Mouse (Mus musculus) gastrocnemius, postnatal 14 days (tissue): ENCODE data around the gene Rgcc. TPM values are rescaled to one million over a fixed set of nuclear protein-coding genes. Genes with fewer than 3 reads are reported as not detected.

ENCODE experiments used
- DNase-seq: peaks from one replicate; pipeline ENCODE4 v3.0.0; 2021; ENCODE audit warnings: mixed read lengths
- intact Hi-C: fragments of 180-260 bp; cut with DNase I; formaldehyde crosslinking; loops from one replicate; pipeline ENCODE4 v1.15.1; 2025; ENCODE audit warnings: low total_unique reads
- long read RNA-seq, 2 experiments: library from polyadenylated mRNA; stranded (forward); transcript quantifications; one replicate each; pipeline ENCODE4 v2.0.0; 2021
- total RNA-seq, 2 experiments: library from RNA; stranded (reverse); gene quantifications; 2 replicates each; pipeline ENCODE4 v1.2.3; 2021

Rgcc gene
- total RNA-seq: 10 to 100 TPM; 27.2 to 39.9 TPM
- long read RNA-seq, experiment 1, transcript Rgcc-201 (5 exons, 918 nt): major isoform, 84 of 91 reads
- long read RNA-seq, experiment 1, partial matches to known transcripts: 4 of 91 reads
- long read RNA-seq, experiment 1, other reads (novel, unspliced or antisense): 3 of 91 reads
- long read RNA-seq, experiment 2, transcript Rgcc-201 (5 exons, 918 nt): major isoform, 62 of 65 reads
- long read RNA-seq, experiment 2, partial matches to known transcripts: 2 of 65 reads
- long read RNA-seq, experiment 2, other reads (novel, unspliced or antisense): 1 of 65 reads

DNA sequence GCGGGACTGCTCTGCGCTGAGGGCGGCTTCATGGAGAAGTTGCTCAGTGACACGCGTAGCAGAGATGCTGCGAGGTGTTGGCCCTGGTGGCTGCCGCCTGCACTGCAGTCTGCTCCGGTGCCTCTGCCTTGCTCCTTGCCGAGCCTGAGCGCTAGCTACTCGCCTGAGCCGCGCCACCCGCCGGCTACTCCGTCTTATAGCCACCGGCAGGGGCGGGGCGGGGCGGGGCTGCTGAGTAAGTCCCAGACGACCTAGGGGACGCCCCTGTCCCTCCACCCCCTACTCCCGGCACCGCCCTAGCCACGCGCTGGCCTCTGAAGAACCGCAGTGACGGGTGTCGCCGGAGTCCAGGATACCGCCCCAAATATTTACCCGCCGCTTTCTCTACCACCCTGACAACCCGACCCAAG, at the start of gene Rgcc:
TSS of gene Rgcc (minus strand) at position 180 of the 410 bp plus-strand sequence.
- peak; percentile 93 for DNase-seq
- intact Hi-C loops: no loop called here

DNA sequence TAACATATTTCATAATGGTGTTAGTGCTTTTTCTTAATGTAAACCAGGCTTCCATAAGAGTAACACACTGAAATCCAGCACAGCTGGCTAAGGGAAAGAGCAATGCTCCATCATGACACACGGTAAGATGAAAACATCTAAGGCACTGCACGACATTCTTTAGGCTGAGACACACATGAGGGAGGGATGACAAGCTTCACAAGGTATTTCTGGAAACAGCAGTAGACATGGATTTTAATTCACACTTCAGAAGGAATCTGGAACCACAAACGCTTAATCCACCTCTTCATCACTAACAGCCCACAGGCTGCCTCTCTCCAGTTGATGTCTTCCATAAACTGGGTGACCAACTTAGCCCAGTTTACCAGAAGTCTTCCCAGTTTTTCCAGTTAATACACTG, 44.9 kb upstream of the Rgcc start:
- no peak for DNase-seq
- intact Hi-C loops: no loop called here

DNA sequence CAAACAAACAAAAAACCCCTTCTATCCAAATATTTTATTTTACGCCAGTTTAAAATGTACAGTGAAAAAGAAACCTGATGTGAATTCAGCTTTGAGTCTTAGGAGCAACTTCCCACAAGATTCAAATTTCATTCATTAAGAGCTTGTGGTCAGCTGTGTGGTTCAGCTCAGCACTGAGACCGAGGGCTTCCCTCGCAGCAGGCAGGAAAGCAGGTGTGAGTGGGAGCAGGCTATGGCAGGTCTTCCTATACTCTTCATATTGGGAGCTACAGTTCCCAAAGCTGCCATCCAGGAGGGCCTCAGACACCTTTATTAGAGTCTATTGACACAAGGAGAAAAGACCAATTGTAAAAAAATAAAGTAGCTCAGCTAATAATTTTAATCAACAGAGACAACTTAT, 34.2 kb upstream of the Rgcc start:
- intact Hi-C loops: no loop called here
- no peak for DNase-seq

DNA sequence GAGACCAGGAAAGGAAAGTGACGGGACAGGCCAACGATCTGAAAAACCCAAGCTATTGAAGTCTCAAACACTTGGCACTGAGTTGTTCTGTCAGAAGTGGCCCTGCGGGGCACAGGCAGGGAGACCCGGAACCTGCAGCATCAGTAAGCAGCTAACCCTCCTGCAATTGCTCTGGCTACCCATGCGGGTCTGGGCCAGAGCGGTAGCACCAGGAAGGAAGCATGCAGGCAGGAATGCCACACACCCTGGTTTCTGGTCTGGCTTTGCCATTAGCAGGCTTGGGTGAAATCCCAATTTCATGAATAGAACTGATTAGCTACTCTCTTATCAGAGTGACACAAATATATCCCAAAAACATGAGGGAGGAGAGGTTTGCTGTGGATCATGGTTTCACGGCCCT, 30.5 kb upstream of the Rgcc start:
- DNase-seq: no peak
- intact Hi-C loops: no loop called here

DNA sequence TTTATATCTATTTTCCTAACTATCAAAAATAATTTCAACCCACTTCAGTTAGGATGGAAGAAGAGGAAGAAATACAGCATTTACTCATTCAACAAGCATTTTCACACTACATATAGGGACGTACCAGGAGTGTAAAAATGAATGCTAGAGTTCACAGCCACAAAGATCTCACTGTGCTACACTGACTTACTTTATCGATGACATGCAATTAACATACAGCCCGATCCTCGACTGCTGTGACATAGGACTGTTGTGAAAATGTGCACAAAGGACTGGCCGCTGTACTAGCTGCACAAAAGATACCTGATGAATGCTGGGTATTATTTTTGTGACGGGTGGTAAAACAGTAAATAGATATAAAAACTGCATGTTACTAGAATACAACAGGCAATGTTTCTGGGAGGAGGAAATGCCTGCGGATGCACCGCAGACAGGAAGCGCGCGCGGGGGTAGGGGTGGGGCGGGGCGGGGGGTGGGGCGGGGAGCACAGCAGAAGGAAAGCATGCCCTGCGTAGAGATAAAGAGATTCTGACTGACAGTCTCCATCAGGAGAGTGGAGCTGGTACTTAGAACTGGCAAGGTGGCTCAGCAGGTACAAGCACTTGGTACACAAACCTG, 29.6 kb upstream of the Rgcc start:
- no peak for DNase-seq
- intact Hi-C loops: no loop called here

DNA sequence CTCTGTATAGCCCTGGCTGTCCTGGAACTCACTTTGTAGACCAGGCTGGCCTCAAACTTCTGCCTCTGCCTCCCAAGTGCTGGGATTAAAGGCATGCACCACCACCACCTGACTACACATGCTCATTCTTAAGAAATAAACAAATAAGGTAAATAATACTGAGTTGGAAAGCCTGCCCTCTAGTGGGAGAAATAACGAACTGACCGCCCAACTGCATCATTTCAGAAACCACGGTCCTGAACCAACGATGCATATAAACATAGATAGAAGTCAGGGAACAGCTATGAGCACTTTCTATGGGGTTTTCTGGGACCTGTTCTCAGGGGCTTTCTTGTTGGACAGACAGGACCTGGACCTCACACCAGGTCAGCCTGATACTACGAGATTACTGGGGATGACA, 25.6 kb upstream of the Rgcc start:
- intact Hi-C loops: no loop called here

DNA sequence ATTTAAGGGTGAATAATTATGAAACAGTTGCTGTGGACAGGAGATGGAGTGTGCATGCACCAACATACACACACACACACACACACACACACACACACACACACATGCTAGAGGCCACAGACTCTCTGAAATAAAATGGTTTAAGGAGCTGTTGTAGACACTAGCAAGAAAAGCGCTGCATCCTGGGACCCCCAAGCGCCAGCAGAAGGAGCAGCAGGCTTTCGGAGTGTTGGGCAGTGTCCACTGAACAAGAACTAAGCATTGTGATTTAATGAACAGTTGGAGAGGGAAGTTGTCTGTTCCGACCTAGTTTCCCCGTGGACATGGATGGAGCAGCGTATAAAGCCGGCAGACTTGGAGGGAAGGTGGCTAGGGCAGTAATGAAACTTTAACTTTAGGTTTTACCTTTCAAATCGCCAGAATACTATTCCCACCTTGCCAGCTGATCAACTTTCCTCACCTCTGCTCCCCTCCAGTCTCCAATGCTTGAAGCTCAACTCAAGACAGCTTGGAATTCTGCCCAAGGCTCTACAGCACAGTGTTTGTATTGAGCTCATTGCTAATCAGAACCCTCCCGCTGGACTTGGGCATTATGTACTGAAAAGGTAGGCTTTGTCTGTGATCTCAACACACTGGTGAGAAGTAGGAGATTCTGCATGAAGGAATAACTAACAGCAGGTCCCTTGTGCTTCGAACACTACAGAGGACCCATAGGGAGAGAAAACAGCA, 22.8 kb upstream of the Rgcc start:
- intact Hi-C loops: loop anchor here (5.0 kb wide), 1 partner anchor 197 kb away; no protein-coding TSS in a partner anchor
- DNase-seq: no peak

More for the DNA sequence above, 25.6 kb upstream of the Rgcc start:
- no peak for DNase-seq

DNA sequence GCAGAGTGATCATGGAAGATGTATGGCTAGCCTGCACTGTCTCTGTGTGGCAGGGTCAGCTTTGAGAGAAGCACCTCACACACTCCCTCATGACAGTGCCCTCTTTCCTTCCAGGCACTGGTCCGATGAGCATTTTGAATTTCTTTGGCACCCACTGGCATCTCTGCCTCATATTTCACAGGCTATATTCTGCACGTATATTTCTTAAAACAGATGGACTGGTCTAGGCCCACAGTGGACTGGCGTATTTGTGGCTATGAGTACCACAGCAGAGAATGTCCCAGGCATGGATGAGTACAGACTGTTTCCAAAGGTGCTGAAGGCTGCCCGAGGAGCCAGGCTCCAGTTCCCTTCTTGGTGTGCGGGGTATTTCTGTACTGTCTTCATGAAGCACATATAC, 20.4 kb upstream of the Rgcc start:
- DNase-seq: no peak
- intact Hi-C loops: loop anchor here (5.0 kb wide), 1 partner anchor 195 kb away; no protein-coding TSS in a partner anchor

DNA sequence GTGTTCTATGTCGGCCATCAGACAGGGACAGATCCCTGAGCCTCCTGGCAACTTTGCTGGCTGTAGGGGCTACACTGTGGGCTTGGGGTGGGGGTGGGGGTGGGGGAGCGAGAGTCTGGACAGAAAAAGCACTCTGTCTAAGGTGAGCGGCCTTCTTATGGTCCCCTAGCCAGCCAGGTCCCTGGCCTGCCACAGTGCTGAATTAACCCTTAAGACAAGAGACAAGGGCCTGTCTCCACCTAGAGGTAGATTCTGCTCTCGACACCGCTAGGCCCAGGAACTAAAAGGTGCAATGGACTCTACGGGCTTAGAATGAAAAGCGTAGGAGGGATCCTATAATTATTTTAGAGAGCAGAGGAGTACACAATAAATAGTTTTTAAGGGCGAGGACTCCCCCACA, 19.7 kb upstream of the Rgcc start:
- no peak for DNase-seq
- intact Hi-C loops: loop anchor here (5.0 kb wide), 1 partner anchor 194 kb away; no protein-coding TSS in a partner anchor

DNA sequence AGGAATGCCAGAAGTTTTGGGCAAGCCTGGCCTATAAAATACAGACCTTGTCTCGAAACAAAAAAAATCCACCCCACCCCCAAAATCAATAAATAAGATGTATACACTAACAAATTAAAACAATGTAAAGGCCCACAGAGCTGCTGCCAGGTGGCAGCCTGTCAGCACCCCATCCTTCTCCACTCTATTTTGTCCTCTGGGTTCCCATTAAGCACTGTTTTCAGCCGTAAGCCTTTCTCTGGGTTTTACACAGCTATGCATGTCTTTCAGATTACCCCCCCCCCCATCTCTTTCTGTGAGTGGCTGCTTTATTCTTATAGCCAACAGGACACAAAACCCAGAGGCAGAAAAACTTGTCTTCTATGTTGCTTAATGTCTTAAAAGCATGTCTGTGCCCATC, 16.2 kb upstream of the Rgcc start:
- intact Hi-C loops: no loop called here
- DNase-seq: no peak

DNA sequence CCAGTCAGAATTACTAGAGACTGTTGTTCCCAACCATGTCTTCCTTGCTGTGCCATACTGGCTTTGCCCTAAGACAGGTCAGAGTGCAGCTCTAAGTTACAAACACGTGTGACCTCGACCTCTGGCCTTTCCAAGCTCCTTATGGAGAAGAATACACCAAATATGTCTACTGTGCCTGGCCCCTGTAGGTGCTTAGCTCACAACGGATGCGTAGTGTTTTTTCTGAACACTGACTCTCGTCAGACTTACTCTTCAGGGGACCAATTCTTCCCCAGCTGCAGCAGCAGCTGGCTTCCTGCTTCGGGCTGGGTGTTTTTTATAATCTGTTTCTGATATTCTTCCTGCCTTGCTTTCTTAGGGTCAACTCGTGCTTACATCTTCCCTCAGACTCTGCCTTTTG, 14.4 kb upstream of the Rgcc start:
- intact Hi-C loops: no loop called here
- DNase-seq: no peak

DNA sequence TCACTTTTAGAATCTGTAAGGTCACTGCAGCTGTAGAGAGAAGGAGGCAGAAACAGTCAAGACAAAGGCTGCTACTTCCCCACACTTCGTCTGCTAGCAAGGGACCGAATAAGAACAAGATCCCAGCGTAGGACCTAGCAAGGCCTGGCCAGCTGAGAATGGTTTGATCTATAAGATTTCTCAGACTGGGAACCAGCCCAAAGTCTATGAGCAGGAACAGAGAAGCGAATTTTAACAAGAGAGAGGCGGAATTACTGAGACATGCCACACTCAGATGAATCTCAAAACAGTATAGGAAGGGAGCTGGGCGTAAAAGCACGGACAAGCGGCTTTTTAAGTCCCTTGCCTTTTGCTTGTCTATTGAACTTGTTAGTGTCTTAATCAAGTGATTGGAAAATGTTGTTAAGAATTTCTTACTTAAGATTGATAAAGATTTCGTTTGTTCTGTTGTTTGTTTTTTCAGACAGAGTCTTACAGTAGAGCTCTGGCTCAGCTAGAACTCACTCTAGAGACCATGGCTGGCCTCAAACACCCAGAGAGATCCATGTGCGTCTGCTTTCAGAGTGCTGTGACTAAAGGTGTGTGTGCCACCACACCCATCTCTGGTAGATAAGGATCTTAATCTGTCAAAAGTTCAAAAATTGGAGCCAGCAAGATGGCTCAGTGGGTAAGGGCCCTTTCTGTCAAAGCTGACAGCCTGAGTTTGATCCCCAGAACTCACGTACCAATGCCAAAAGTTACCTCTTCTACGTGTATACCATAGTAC, 13.0 kb upstream of the Rgcc start:
- no peak for DNase-seq
- intact Hi-C loops: no loop called here

DNA sequence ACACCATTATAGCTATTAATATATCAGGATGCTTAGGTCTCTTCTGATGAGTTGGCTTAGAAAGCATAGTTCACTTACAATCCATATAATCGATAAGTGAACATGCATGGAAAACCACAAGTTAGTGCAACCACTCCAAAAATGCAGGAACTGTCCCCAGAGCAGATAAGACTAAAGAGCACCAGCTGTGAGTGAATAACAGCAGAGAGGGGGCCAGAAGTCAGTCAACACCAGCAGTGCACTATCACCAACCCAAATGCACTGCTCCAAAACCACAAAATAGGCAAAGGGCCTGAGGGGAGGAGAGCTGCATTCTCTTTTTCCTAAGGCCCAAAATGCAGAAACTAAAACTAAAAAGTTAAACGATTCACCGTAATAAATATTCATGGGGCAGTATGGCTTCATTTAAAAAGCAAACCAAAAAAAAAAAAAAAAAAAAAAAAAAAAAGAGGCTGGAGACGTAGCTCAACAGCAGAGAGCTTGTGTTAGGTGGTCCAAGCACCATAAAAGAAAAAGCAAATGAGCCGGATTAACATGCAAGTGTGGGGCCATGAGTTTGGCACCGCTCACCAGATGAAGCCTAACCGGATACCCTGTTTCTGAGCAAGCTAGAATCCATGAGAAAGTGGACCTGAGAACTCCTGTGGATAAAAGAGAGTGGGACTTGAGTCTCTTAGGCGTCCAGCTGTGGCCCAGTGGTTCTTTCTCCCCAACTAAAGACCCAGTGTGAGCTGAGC, 12.2 kb upstream of the Rgcc start:
- intact Hi-C loops: no loop called here
- no peak for DNase-seq

DNA sequence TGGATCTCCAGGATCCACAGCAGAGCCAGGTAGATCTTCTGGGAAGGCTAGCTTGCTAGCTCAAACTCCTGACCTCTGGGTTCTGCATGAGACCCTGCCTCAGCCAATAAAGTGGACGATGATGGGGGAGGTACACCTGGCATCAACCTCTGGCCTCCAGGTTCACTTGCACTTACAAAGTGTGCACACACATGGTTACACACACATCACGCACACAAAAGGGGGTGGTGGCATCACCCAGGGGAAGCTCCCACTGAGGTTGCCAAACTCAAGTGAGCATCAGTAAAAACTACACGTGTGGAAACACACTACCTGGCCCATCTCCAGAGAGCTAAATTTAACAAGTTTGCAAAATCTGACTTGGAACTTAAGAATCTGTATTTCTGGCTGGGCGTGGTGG, 11.3 kb upstream of the Rgcc start:
- intact Hi-C loops: no loop called here

DNA sequence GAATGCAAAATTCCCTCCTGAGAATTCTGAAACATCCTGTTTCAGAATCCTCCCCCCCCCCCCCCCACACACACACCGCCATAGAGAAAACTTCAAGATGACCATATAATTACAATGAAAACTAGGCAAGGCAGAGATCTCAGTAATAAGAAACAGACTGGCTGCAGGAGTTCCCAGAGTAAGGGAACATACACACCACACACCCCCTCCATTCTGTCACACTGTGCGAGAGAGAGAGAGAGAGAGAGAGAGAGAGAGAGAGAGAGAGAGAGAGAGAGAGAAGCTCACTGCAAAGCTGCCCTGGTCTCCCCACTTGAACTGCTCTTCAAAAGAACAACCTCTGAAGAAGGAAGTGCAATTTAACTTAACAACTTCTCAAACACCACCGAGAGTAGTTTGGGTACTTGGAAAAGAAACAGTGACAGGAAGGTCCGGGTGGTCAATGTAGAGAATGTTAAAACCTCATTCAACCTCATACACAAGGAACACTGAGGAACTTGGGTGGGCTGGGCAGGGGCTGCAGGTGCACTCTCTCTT, 10.5 kb upstream of the Rgcc start:
- intact Hi-C loops: no loop called here
- DNase-seq: no peak

More for the DNA sequence above, 11.3 kb upstream of the Rgcc start:
- DNase-seq: no peak

DNA sequence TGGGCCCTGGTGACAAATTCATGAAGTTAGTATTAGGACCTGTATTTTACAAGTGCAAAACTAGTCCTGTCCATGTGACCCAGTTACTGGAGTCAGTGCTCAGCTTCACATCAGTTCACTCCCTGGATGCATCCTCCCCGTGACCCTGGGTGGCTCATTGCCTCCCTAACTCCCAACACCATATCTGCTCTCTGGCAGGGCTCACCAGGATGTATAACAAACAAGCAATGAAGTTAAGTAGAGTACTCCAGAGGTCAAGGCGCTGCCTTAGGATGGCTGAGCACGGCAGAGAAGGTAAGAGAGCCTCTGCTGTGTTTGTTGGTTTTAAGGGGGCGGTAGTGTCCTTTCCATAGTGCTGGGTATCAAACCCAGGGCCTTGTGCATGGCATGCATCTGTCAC, 7.7 kb upstream of the Rgcc start:
- DNase-seq: no peak
- intact Hi-C loops: no loop called here

DNA sequence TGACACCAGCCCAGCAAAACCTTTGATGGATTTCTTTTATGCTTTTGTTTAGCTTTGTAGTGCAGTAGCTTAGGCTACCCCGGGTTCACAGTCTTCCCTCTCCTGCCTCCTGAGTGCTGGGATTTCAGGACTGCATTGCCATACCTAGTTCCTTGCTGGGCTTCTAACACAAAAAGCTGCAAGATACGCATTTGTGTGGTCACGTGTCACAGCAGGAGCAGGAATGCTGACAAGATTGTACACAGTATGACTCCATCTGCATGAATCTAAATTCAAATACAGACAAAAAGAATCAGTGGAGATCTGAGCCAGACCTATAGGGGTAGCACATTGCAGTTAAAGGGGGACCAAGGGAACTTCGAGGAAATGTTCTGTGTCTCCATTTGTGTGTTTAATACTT, 6.9 kb upstream of the Rgcc start:
- DNase-seq: no peak
- intact Hi-C loops: no loop called here

DNA sequence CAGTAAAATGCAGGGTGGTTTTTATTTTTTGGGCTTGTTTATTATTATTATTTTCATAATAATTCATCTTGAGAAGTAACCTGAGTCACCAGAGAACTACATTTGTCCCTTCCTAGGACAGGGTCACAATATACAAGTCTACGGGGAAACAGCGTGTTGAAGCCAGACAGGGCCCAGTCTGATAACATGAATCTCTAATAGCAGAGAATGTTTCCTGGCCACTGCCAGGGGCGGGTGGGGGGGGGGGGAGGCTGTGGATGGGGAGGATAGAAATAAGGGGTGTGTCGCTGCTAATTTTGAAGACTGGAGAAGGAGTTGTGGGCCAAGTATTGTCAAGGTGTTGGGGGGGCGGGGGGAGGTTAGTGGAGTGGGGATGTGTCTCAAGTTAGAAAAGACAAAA, 6.5 kb upstream of the Rgcc start:
- intact Hi-C loops: no loop called here
- DNase-seq: no peak

DNA sequence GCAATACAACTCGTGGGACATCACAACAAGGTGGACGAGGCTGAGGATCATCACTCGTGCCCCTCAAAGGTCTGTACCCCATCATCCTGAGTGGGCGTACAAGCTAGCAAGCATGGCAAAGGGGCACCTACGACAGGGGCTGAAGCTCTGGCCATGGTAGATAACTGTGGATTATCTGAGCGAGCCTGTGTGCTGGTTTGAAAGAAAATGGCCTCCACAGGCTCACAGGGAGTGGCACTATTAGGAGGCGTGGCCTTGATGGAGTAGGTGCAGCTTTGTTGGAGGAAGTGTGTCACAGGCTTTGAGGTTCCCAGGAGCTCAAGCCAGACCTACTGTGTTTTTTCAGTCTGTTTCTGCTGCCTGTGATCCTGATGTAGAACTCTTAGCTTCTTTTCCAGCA, 5.7 kb upstream of the Rgcc start:
- DNase-seq: no peak
- intact Hi-C loops: no loop called here
